Mouse (Mus musculus) urinary bladder, postnatal 14 days (tissue): ENCODE data around the gene Cs.
"Not testable (repeated sequence)": the region's sequence is repeated elsewhere in the genome, so short reads cannot be mapped to it uniquely, and the experiment has no call there.

Source experiments
- DNase-seq: peaks from one replicate; pipeline ENCODE4 v3.0.0; 2021; ENCODE audit warnings: low spot score

The Cs gene

GRCm38 (mm10) chr10:128332358-128333249 lies 4.9 kb upstream of the Cs start:
- not testable (repeated sequence) for DNase-seq

GRCm38 (mm10) chr10:128335582-128335981 lies 2.0 kb upstream of the Cs start:
- peak; percentile 81 for DNase-seq

- no peak for DNase-seq
Observed at GRCm38 (mm10) chr10:128336195-128336594, 1.3 kb upstream of the Cs start.

- DNase-seq = no peak
Observed at GRCm38 (mm10) chr10:128336597-128336996, 937 bp upstream of the Cs start.

GRCm38 (mm10) chr10:128338415-128338814 lies 881 bp downstream of the Cs start:
- DNase-seq = no peak

- DNase-seq = no peak
Observed at GRCm38 (mm10) chr10:128338948-128339347, 1.4 kb downstream of the Cs start.

- DNase-seq = no peak
Observed at GRCm38 (mm10) chr10:128340257-128340656, 2.7 kb downstream of the Cs start.

- no peak for DNase-seq
Observed at GRCm38 (mm10) chr10:128343436-128343835, 5.9 kb downstream of the Cs start.

GRCm38 (mm10) chr10:128344568-128345275 lies 7.2 kb downstream of the Cs start:
- DNase-seq = peak; percentile 82

GRCm38 (mm10) chr10:128347541-128347940 lies 10.0 kb downstream of the Cs start:
- DNase-seq = no peak

GRCm38 (mm10) chr10:128358796-128359195 lies 21.3 kb downstream of the Cs start:
- DNase-seq = peak; percentile 67

- DNase-seq = no peak
Observed at GRCm38 (mm10) chr10:128359226-128359625, 21.7 kb downstream of the Cs start.

GRCm38 (mm10) chr10:128361836-128362235 lies 24.3 kb downstream of the Cs start:
- DNase-seq = no peak

GRCm38 (mm10) chr10:128362568-128362967 lies 25.0 kb downstream of the Cs start:
- peak; percentile 32 for DNase-seq

GRCm38 (mm10) chr10:128367899-128368401 lies 30.4 kb downstream of the Cs start:
- no peak for DNase-seq

- DNase-seq = peak; percentile 88
Observed at GRCm38 (mm10) chr10:128368402-128369217, 31.1 kb downstream of the Cs start, which contains the start of gene Coq10a. Gene Coq10a (minus strand): TSS chr10:128368997.

- no peak for DNase-seq
Observed at GRCm38 (mm10) chr10:128369218-128369543, 31.6 kb downstream of the Cs start.

- no peak for DNase-seq
Observed at GRCm38 (mm10) chr10:128369599-128369998, 32.1 kb downstream of the Cs start.

GRCm38 (mm10) chr10:128370021-128370420 lies 32.5 kb downstream of the Cs start:
- no peak for DNase-seq

GRCm38 (mm10) chr10:128370601-128371000 lies 33.1 kb downstream of the Cs start:
- DNase-seq = no peak

- no peak for DNase-seq
Observed at GRCm38 (mm10) chr10:128372142-128372541, 34.6 kb downstream of the Cs start.
